ENCODE assay signal across 8 mouse cellular contexts in the genomic region with DNA sequence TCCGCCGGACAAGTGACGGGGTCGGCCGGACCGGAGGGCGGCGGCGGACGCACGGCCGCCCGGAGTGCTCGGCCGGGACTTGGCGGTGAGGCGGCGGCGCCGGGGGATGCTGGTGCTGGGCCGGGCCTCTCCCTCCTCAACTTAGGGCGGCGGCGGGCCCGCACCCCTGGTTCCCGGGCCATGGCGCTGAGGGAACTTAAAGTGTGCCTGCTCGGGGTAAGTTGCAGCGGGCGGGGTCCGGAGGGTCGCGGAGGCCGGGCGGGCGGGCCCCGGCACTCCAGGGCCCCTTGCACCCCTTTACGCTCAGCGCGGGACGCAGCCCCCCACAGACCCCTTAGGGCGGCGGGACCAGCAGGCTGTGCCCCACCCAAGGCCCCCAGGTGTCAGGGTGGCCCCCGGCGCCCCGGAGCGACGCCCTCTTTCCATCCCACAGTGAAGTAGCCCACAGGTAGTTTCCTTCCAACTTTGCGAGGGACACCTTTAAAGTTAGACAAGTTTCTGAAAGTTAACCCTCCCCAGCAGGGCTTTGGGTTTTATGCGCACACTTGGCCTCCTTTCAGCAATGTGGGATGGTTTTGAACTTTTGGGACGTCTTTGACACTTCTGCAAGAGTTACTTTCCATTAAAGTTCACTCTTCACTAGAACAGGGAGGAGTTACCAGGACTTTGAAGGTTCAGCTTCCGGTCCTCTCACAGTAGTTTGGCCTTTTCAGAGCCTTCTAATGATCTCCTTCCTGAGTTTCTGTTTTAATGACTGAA. TPM values are rescaled to one million over a fixed set of nuclear protein-coding genes. Genes with fewer than 3 reads are reported as not detected.
DNase-seq lines count a peak whose midpoint lies in the region; ATAC-seq and TF ChIP-seq lines count a peak whose summit lies in the region.

No protein-coding gene starts in this region.

- TF ChIP-seq CTCF in liver, adult 2 months (IDR thresholded peaks at IDR 0.05; ENCODE audit: low read depth, low read length), result no peak
- TF ChIP-seq CTCF in small intestine, adult 2 months (IDR thresholded peaks at IDR 0.05; ENCODE audit: extremely low read depth, insufficient read length, insufficient replicate concordance, low read depth, low read length), result no peak

- peak overlapping the region; percentile 87 for H3K4me2 ChIP-seq in forebrain, embryonic 13.5 days
- H3K4me2 ChIP-seq in limb, embryonic 13.5 days (replicated peaks), result peak overlapping the region; percentile 80

- peak overlapping the region; percentile 97 for H3K9ac ChIP-seq in liver, adult 2 months (ENCODE audit: low read depth, low read length)
- H3K9ac ChIP-seq in forebrain, embryonic 13.5 days, result peak overlapping the region; percentile 91
- H3K9ac ChIP-seq in limb, embryonic 13.5 days, result peak overlapping the region; percentile 97

- H3K36me3 ChIP-seq in liver, adult 2 months (ENCODE audit: control insufficient read depth, insufficient read depth, low read length), result peaks cover 5% of the 10 kb centered on the region; the same call in 1 of the 2 replicates
- peaks cover 32% of the 10 kb centered on the region for H3K36me3 ChIP-seq in forebrain, embryonic 13.5 days (ENCODE audit: poor library complexity, severe bottlenecking)
- H3K36me3 ChIP-seq in limb, embryonic 13.5 days, result peaks cover 38% of the 10 kb centered on the region
- H3K36me3 ChIP-seq in small intestine, adult 2 months (ENCODE audit: control insufficient read depth, insufficient read depth, low read length), result peaks cover 19% of the 10 kb centered on the region

- H3K27ac ChIP-seq in liver, adult 2 months (replicated peaks; ENCODE audit: insufficient read depth, low read depth, low read length), result peak overlapping the region; percentile 65
- no peak overlapping the region; the same call in 1 of the 2 replicates for H3K27ac ChIP-seq in forebrain, embryonic 13.5 days
- peak overlapping the region; percentile 28; the same call in 1 of the 2 replicates for H3K27ac ChIP-seq in limb, embryonic 13.5 days
- H3K27ac ChIP-seq in small intestine, adult 2 months (ENCODE audit: insufficient read depth, low read depth, low read length), result peak overlapping the region; percentile 51; the same call in 1 of the 2 replicates

- H3K4me3 ChIP-seq in liver, adult 2 months (ENCODE audit: insufficient read depth, low read depth, low read length), result peak overlapping the region; percentile 94
- H3K4me3 ChIP-seq in forebrain, embryonic 13.5 days, result peak overlapping the region; percentile 93
- H3K4me3 ChIP-seq in limb, embryonic 13.5 days, result peak overlapping the region; percentile 99
- peak overlapping the region; percentile 96 for H3K4me3 ChIP-seq in small intestine, adult 2 months (ENCODE audit: low read depth, low read length)

- H3K27me3 ChIP-seq in liver, adult 2 months (ENCODE audit: control insufficient read depth, insufficient read depth, low read length), result no peaks in the 10 kb centered on the region
- H3K27me3 ChIP-seq in forebrain, embryonic 13.5 days, result no peaks in the 10 kb centered on the region
- H3K27me3 ChIP-seq in limb, embryonic 13.5 days, result no peaks in the 10 kb centered on the region
- H3K27me3 ChIP-seq in small intestine, adult 2 months (ENCODE audit: control insufficient read depth, insufficient read depth, low read length), result no peaks in the 10 kb centered on the region

- WGBS in liver, adult 2 months, result 1% methylated on average over 52 of the region's 52 CpGs
- 1% methylated on average over 39 of the region's 52 CpGs for WGBS in forebrain, embryonic 13.5 days
- WGBS in limb, embryonic 13.5 days, result under 1% methylated on average over 37 of the region's 52 CpGs
- under 1% methylated on average over 51 of the region's 52 CpGs for WGBS in small intestine, adult 2 months

- H3K4me1 ChIP-seq in liver, adult 2 months (ENCODE audit: control insufficient read depth, insufficient read depth, low read length), result peaks cover 13% of the 10 kb centered on the region
- H3K4me1 ChIP-seq in forebrain, embryonic 13.5 days, result peaks cover 28% of the 10 kb centered on the region
- H3K4me1 ChIP-seq in limb, embryonic 13.5 days, result peaks cover 31% of the 10 kb centered on the region
- H3K4me1 ChIP-seq in small intestine, adult 2 months (ENCODE audit: control insufficient read depth, insufficient read depth, insufficient read length, low read length), result peaks cover 28% of the 10 kb centered on the region; the same call in 1 of the 2 replicates

- H3K9me3 ChIP-seq in forebrain, embryonic 13.5 days (replicated peaks), result no peaks in the 10 kb centered on the region
- H3K9me3 ChIP-seq in limb, embryonic 13.5 days, result no peaks in the 10 kb centered on the region

- DNase-seq in liver, adult 2 months (ENCODE audit: extremely low read depth, low read depth, low spot score), result peak; percentile 60
- no peak for DNase-seq in liver
- peak; percentile 3 for DNase-seq in T-cell, adult 2 months (ENCODE audit: low spot score)
- no peak for DNase-seq in right cerebral cortex, postnatal 10 days (ENCODE audit: low spot score in 2 of 2)
- no peak for DNase-seq in testis, postnatal 14 days (ENCODE audit: low spot score)

- H3K79me2 ChIP-seq in liver, adult 2 months (ENCODE audit: control insufficient read depth, insufficient read depth, low read length), result peaks cover 34% of the 10 kb centered on the region

- ATAC-seq in forebrain, embryonic 13.5 days, result peak; percentile 79; the same call in 1 of the 2 replicates
- peak; percentile 51 for ATAC-seq in limb, embryonic 13.5 days (ENCODE audit: low FRiP score, low read depth)

- no peak for TF ChIP-seq POLR2A in liver, adult 2 months (IDR thresholded peaks at IDR 0.05; ENCODE audit: extremely low read depth, insufficient read depth, low read length)
- TF ChIP-seq POLR2A in small intestine, adult 2 months (IDR thresholded peaks at IDR 0.05; ENCODE audit: low read depth, low read length), result no peak

RNA-seq across cellular contexts. Expression of gene Rab22a, which starts 0.5 kb away (rescaled TPM):
- 8.6 and 11.0 TPM in 2 replicates for total RNA-seq in liver, adult 2 months (2014; rRNA removed)
- polyA plus RNA-seq in liver, adult 2 months (2012; rRNA removed), result 20.2 and 25.1 TPM in 2 replicates
- polyA plus RNA-seq in forebrain, embryonic 13.5 days (2015; fragmentation: Nextera tagmentation; extraction: Ambion mirVana), result 33.2 and 34.8 TPM in 2 replicates
- polyA plus RNA-seq in limb, embryonic 13.5 days (2015; fragmentation: Nextera tagmentation; extraction: Ambion mirVana), result 39.4 and 46.4 TPM in 2 replicates
- polyA plus RNA-seq in small intestine, adult 2 months (2012; rRNA removed), result 25.6 and 76.4 TPM in 2 replicates

RNA-seq across cellular contexts. Expression of gene 1700010B08Rik, which starts 59.1 kb away (rescaled TPM):
- not detected in 2 replicates for total RNA-seq in liver, adult 2 months (2014; rRNA removed)
- not detected in 2 replicates for polyA plus RNA-seq in liver, adult 2 months (2012; rRNA removed)
- not detected in 2 replicates for polyA plus RNA-seq in forebrain, embryonic 13.5 days (2015; fragmentation: Nextera tagmentation; extraction: Ambion mirVana)
- polyA plus RNA-seq in limb, embryonic 13.5 days (2015; fragmentation: Nextera tagmentation; extraction: Ambion mirVana), result not detected in 2 replicates
- polyA plus RNA-seq in small intestine, adult 2 months (2012; rRNA removed), result not detected in 2 replicates

Comparison
In these comparisons a context has a peak if more than half of its experiments do, and no peak if none do; other contexts are left out.
1. DNase-seq: peak in liver, adult 2 months (single experiment) and T-cell, adult 2 months (single experiment); none in liver (single experiment), right cerebral cortex, postnatal 10 days (0 of 2) and testis, postnatal 14 days (single experiment).
2. Peak in every context shown above with its lines, with median percentiles within 50 percentile points of each other: H3K4me3 ChIP-seq and H3K9ac ChIP-seq.